Mouse (Mus musculus): ENCODE data around the gene E330009J07Rik. TPM values are rescaled to one million over a fixed set of nuclear protein-coding genes. Genes with fewer than 3 reads are reported as not detected.

Gene E330009J07Rik
- 5.4 and 5.9 TPM in 2 replicates for polyA plus RNA-seq (2021; fragmentation: Nextera tagmentation)
- long read RNA-seq, experiment 1, full-length matches to known transcripts = 9 of 18 reads
- long read RNA-seq, experiment 1, partial matches to known transcripts = 0 of 18 reads
- long read RNA-seq, experiment 1, other reads (novel, unspliced or antisense) = 9 of 18 reads
- long read RNA-seq, experiment 2, full-length matches to known transcripts = 45 of 67 reads
- long read RNA-seq, experiment 2, partial matches to known transcripts = 2 of 67 reads
- long read RNA-seq, experiment 2, other reads (novel, unspliced or antisense) = 20 of 67 reads

GRCm38 (mm10) chr6:40436047-40436483, at the start of gene E330009J07Rik:
Gene E330009J07Rik (minus strand): TSS chr6:40436135.

GRCm38 (mm10) chr6:40470916-40471719, 35.2 kb upstream of the E330009J07Rik start, which contains the start of gene Ssbp1:
Gene Ssbp1 (plus strand): TSS chr6:40471352.

GRCm38 (mm10) chr6:40438936-40439335, 3.0 kb upstream of the E330009J07Rik start, which contains the start of gene Wee2:
Gene Wee2 (plus strand): TSS chr6:40439088.

Other genes starting within 250 kb of the E330009J07Rik start
- 37.3 and 37.7 TPM in 2 replicates for gene Agk, start 111.0 kb downstream of the E330009J07Rik start, polyA plus RNA-seq (2021; fragmentation: Nextera tagmentation)
- gene Wee2, start 3.0 kb upstream of the E330009J07Rik start, polyA plus RNA-seq (2021; fragmentation: Nextera tagmentation) = not detected in 2 replicates
- gene Ssbp1, start 35.2 kb upstream of the E330009J07Rik start, polyA plus RNA-seq (2021; fragmentation: Nextera tagmentation) = 50.0 and 64.3 TPM in 2 replicates
- gene Tas2r137, start 55.1 kb upstream of the E330009J07Rik start, polyA plus RNA-seq (2021; fragmentation: Nextera tagmentation) = not detected in 2 replicates
- not detected in 2 replicates for gene Tas2r108, start 57.4 kb upstream of the E330009J07Rik start, polyA plus RNA-seq (2021; fragmentation: Nextera tagmentation)
- not detected in 2 replicates for gene Prss37, start 83.4 kb upstream of the E330009J07Rik start, polyA plus RNA-seq (2021; fragmentation: Nextera tagmentation)
- gene Olfr461, start 118.9 kb upstream of the E330009J07Rik start, polyA plus RNA-seq (2021; fragmentation: Nextera tagmentation) = 0.15 TPM in 1 of 2 replicates, not detected in the other
- gene Olfr460, start 133.4 kb upstream of the E330009J07Rik start, polyA plus RNA-seq (2021; fragmentation: Nextera tagmentation) = not detected in 2 replicates
- 6.5 and 8.1 TPM in 2 replicates for gene Clec5a, start 149.7 kb upstream of the E330009J07Rik start, polyA plus RNA-seq (2021; fragmentation: Nextera tagmentation)
- not detected in 2 replicates for gene Tas2r138, start 177.2 kb upstream of the E330009J07Rik start, polyA plus RNA-seq (2021; fragmentation: Nextera tagmentation)
- gene Mgam, start 192.7 kb upstream of the E330009J07Rik start, polyA plus RNA-seq (2021; fragmentation: Nextera tagmentation) = not detected in 2 replicates

Measured in layer of hippocampus, adult 6 months (tissue).